Mouse (Mus musculus) bone marrow, adult 2 months (tissue): ENCODE measurements around the gene Tomm40l. TPM values are rescaled to one million over a fixed set of nuclear protein-coding genes. Genes with fewer than 3 reads are reported as not detected.

Source experiments
- H3K27ac ChIP-seq: fragments of 200-500 bp; 2 replicates; pipeline ENCODE4 v1.5.1; 2012; ENCODE audit warnings: low read depth, mild to moderate bottlenecking, control low read depth, inconsistent platforms, low read length; ENCODE audit not compliant: control insufficient read depth, poor library complexity, insufficient read depth
- H3K4me1 ChIP-seq: fragments of 200-500 bp; 2 replicates; pipeline ENCODE4 v1.6.1; 2011; ENCODE audit warnings: low read length; ENCODE audit not compliant: control insufficient read depth, insufficient read depth
- H3K4me3 ChIP-seq: fragments of 200-500 bp; replicated peaks from 2 replicates; pipeline ENCODE3; 2011; ENCODE audit warnings: mild to moderate bottlenecking, low read depth, low read length, control low read depth; ENCODE audit not compliant: control insufficient read depth
- CTCF ChIP-seq: fragments of 200-500 bp; IDR thresholded peaks from 2 replicates; pipeline ENCODE4 v1.5.1; 2011; ENCODE audit warnings: low read length, control low read depth; ENCODE audit not compliant: control insufficient read depth, insufficient read depth
- POLR2A ChIP-seq: fragments of 200-500 bp; IDR thresholded peaks from 2 replicates; pipeline ENCODE4 v1.6.1; 2011; ENCODE audit warnings: low read depth, mild to moderate bottlenecking, control low read depth, low read length, borderline replicate concordance; ENCODE audit not compliant: control insufficient read depth
- WGBS: fragments of 180-500 bp; shearing (Covaris S2); methylation state at CpG from one replicate; pipeline ENCODE4 v1.1.7; 2018; 5-methylcytosine and 5-hydroxymethylcytosine counted together
- polyA plus RNA-seq: library from polyadenylated mRNA; stranded (reverse); fragments of >200 nt; gene quantifications from 2 replicates; pipeline ENCODE4 v1.2.4, GENCODE M21; 2011; ENCODE audit warnings: low replicate concordance; ENCODE audit not compliant: missing spikeins, insufficient read depth, insufficient read length

The Tomm40l gene
- polyA plus RNA-seq, 1 experiment = 20.1 TPM

DNA sequence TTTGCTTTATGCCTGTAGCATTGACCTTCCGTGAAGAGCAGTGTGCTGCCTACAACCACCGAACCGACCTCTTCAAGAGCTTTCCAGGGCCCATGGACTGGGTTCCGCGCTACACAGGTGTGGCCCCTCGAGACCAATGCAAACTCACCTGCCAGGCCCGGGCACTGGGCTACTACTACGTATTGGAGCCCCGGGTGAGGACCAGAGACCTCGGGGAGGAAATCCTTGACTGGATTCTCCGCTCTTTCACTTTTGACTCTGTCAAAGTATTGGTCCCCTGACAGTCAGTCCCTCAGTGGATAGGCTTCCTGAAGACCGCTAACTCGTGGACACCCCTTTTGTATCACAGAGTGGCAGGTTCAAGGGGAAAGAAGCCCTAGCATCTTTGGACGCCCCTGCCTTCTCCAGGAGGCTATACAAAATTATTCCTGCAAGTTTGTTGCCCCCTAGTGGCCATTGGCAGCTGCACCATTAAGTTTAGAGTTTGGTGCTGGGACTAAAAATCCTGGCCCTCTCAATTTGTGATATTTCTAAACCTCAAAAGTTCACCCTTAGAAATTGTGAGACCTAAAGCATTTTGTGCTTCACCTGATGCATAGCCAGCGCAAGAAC, 34.7 kb upstream of the Tomm40l start:
- WGBS = 59% methylated on average over 15 of the region's 15 CpGs
- Histone ChIP-seq H3K4me1 (no peaks in the 10 kb centered on the region; the same call in 1 of the 2 replicates), H3K4me3 (no peak overlapping the region), H3K27ac (no peak overlapping the region)
- TF ChIP-seq POLR2A = no peak
- TF ChIP-seq CTCF = peak; percentile 50

DNA sequence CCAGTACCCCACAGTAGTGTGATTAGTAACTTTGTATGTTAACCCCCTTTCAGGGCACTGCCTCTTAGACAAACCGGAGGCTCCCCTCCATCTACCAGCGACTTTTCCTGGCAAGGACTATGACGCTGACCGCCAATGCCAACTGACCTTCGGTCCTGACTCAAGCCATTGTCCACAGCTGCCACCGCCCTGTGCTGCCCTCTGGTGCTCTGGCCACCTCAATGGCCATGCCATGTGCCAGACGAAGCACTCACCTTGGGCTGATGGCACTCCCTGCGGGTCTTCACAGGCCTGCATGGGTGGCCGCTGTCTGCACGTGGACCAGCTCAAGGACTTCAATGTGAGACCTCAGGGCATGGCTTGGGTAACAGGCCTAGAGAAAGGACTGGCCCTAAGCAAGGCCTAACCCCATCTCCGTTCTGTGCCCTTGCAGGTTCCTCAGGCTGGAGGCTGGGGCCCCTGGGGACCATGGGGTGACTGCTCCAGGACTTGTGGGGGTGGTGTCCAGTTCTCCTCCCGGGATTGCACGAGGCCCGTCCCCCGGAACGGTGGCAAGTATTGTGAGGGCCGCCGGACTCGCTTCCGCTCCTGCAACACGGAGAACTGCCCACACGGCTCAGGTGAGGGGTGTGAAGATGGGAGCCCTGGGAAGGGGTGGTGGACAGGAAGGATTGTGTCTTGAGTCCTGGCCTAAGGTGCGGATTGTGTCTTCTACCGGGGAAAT, 33.9 kb upstream of the Tomm40l start:
- WGBS = 89% methylated on average over 24 of the region's 24 CpGs
- Histone ChIP-seq H3K4me3 (no peak overlapping the region), H3K27ac (no peak overlapping the region), H3K4me1 (no peaks in the 10 kb centered on the region; the same call in 1 of the 2 replicates)
- TF ChIP-seq POLR2A (no peak), CTCF (no peak)

DNA sequence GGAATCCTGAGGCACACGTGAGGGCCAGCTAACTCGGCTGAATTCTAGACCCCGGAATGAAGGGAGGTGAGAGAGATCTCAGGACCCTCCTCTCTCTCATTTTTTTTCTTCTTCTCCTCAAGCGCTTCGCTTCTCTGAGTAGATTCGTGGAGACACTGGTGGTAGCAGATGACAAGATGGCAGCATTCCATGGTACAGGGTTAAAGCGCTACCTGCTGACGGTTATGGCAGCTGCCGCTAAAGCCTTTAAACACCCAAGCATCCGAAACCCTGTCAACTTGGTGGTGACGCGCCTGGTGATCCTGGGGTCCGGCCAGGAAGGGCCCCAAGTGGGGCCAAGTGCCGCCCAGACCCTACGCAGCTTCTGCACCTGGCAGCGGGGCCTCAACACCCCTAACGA, 30.1 kb upstream of the Tomm40l start:
- no peak for TF ChIP-seq POLR2A
- TF ChIP-seq CTCF = no peak
- Histone ChIP-seq H3K27ac (no peak overlapping the region), H3K4me1 (peaks cover 2% of the 10 kb centered on the region; the same call in 1 of the 2 replicates), H3K4me3 (no peak overlapping the region)
- WGBS = 82% methylated on average over 17 of the region's 17 CpGs

DNA sequence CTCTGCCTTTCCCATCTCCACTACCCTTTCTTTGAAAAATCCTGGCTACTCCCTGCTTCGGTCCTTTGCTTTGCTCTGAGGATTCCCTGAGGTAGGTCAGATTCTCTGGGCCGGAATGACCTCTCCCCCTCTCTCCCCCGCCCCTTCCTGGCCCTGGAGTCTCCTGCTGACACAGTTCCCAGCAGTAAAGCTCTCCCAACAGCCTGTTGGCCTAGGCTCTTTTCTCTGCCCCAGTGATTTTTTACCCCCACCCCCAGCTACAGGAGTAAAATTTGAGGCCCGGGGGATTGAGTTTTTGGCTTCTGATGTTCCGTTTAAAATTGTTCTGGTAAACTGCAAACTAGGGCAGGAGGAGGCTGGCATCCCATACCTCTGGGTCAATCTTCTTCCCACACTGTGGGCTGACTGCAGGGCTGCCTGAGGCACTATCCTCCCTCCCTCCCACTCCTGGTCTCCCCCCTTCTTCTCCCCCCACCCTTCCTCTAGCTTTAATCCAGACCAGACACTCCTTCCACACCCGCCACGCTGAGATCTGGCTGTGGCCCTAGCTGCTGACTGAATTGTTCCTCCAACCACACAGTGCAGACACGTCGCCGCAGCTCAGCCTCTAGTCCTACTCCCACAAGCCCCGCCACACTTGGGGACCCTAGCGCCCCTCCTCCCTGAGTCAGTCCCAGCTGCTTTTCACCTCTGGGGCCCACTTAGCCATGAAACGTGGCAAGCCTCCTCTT, 29.4 kb upstream of the Tomm40l start:
- H3K27ac ChIP-seq = no peak overlapping the region
- H3K4me3 ChIP-seq = no peak overlapping the region
- 49% methylated on average over 13 of the region's 13 CpGs for WGBS

DNA sequence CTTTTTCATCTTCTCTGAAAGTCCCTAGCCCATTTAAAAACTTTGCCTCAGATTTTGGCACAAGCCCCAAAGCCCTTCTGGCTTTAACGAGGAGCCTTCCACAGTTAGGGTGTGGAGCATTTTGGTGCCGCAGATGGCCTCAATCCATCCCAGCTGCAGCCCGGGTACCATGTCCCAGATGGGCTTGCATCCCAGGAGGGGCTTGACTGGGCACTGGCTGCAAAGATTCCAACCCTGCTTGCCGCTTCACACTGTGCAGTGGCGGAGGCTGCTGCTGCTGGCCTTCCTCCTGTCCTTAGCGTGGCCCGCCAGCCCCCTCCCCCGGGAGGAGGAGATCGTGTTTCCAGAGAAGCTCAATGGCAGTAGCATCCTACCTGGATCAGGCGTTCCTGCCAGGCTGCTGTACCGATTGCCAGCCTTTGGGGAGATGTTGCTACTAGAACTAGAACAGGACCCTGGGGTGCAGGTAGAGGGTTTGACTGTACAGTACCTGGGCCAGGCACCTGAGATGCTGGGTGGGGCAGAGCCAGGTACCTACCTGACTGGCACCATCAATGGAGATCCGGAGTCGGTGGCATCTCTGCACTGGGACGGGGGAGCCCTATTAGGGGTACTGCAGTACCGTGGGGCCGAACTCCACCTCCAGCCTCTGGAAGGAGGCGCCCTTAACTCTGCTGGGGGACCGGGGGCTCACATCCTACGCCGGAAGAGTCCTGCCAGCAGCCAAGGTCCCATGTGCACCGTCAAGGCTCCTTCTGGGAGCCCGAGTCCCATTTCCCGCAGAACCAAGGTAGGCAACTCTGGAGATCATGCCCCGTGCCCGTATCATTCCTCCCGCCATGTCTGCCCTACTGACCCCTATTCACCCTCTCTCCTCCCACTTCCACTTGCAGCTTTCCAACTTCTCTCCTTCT, 28.6 kb upstream of the Tomm40l start, which contains the start of gene Ndufs2:
TSS of gene Ndufs2 (minus strand) at position 709 of the 914 bp plus-strand sequence.
- no peak for TF ChIP-seq CTCF
- no peak for TF ChIP-seq POLR2A
- Histone ChIP-seq H3K4me1 (peaks cover 2% of the 10 kb centered on the region; the same call in 1 of the 2 replicates), H3K4me3 (no peak within 1 kb of the TSS), H3K27ac (no peak within 1 kb of the TSS)
- WGBS = 64% methylated on average over 26 of the region's 26 CpGs

More for the DNA sequence above, 29.4 kb upstream of the Tomm40l start:
- peaks cover 2% of the 10 kb centered on the region; the same call in 1 of the 2 replicates for H3K4me1 ChIP-seq
- TF ChIP-seq POLR2A (no peak), CTCF (no peak)

DNA sequence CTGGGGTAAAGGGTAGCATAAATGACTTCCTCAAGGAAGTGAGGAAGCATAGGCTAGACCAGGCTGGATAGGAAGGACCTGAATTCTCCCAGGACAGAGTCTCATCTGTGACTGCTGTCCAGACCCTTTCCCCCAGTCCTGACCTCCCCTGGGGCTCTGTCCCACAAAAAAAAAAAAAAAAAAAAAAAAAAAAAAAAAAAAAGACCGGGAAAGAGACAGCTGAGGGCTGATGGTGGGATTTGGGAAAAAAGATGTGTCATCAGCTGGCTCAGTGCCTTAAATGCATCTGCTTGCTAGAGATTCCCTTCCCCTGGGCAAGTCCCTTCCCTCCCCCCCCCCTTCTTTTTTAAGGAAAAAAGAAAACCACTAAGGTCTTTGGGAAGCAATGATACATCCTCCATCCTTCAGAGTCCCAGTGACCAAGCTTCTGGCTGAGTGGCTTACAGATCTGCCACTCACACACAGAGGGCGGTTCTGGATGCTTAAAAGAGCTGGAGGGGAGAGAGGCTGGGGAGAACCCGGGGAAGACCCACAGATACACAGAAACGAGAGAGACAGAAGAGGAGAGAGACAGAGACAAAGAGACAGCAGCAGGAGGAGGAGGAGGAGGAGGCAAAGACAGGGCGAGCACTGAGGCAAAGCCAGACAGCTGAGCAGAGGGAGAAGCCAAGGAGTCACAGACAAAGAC, 27.7 kb upstream of the Tomm40l start, which contains the start of gene Adamts4:
TSS of gene Adamts4 (plus strand) at position 509 of the 688 bp plus-strand sequence.
- 30% methylated on average over 5 of the region's 5 CpGs for WGBS

More for the DNA sequence above, 27.7 kb upstream of the Tomm40l start, which contains the start of gene Adamts4:
- H3K4me1 ChIP-seq = peaks cover 2% of the 10 kb centered on the region; the same call in 1 of the 2 replicates
- H3K27ac ChIP-seq = no peak within 1 kb of the TSS
- TF ChIP-seq CTCF = no peak
- no peak for TF ChIP-seq POLR2A
- H3K4me3 ChIP-seq = no peak within 1 kb of the TSS
